Mouse (Mus musculus) forelimb bud, embryonic 11.5 days (tissue): Measurements from ENCODE around the gene Gys1.
"Not testable (repeated sequence)": the region's sequence is repeated elsewhere in the genome, so short reads cannot be mapped to it uniquely, and the experiment has no call there.

Experiments
- DNase-seq: peaks from one replicate; pipeline ENCODE4 v3.0.0-alpha.2; 2012; ENCODE audit warnings: low read depth, low spot score

The Gys1 gene

GRCm38 (mm10) chr7:45457204-45458060 lies 22.8 kb downstream of the Gys1 start:
- DNase-seq = no peak

- peak; percentile 72 for DNase-seq
Measured at GRCm38 (mm10) chr7:45458748-45459563, 24.3 kb downstream of the Gys1 start.

- DNase-seq = peak; percentile 98
Measured at GRCm38 (mm10) chr7:45459564-45460140, 25.0 kb downstream of the Gys1 start, which contains the start of gene Ftl1. Gene Ftl1 (minus strand): TSS chr7:45459884.

GRCm38 (mm10) chr7:45460377-45460776 lies 25.7 kb downstream of the Gys1 start:
- DNase-seq = no peak

- no peak for DNase-seq
Measured at GRCm38 (mm10) chr7:45460860-45461314, 26.2 kb downstream of the Gys1 start.

- no peak for DNase-seq
Measured at GRCm38 (mm10) chr7:45461326-45461725, 26.7 kb downstream of the Gys1 start.

GRCm38 (mm10) chr7:45461781-45462180 lies 27.1 kb downstream of the Gys1 start:
- DNase-seq = no peak

- no peak for DNase-seq
Measured at GRCm38 (mm10) chr7:45462325-45462724, 27.7 kb downstream of the Gys1 start.

GRCm38 (mm10) chr7:45462868-45463267 lies 28.2 kb downstream of the Gys1 start:
- DNase-seq = not testable (repeated sequence)

- DNase-seq = no peak
Measured at GRCm38 (mm10) chr7:45463987-45464778, 29.5 kb downstream of the Gys1 start.

- DNase-seq = no peak
Measured at GRCm38 (mm10) chr7:45465112-45465511, 30.5 kb downstream of the Gys1 start.

- no peak for DNase-seq
Measured at GRCm38 (mm10) chr7:45465549-45465948, 30.9 kb downstream of the Gys1 start.

GRCm38 (mm10) chr7:45466283-45467089 lies 31.8 kb downstream of the Gys1 start, which contains the start of gene Bax:
Gene Bax (minus strand): TSS chr7:45466898.
- peak; percentile 96 for DNase-seq

GRCm38 (mm10) chr7:45467090-45467670 lies 32.5 kb downstream of the Gys1 start:
- no peak for DNase-seq

- DNase-seq = peak; percentile 74
Measured at GRCm38 (mm10) chr7:45470869-45471268, 36.2 kb downstream of the Gys1 start.

GRCm38 (mm10) chr7:45475291-45475969 lies 40.8 kb downstream of the Gys1 start:
- DNase-seq = no peak

GRCm38 (mm10) chr7:45476453-45476852 lies 41.8 kb downstream of the Gys1 start:
- no peak for DNase-seq

GRCm38 (mm10) chr7:45477003-45477402 lies 42.4 kb downstream of the Gys1 start:
- peak; percentile 56 for DNase-seq

GRCm38 (mm10) chr7:45478774-45479173 lies 44.1 kb downstream of the Gys1 start:
- DNase-seq = no peak
